Mouse (Mus musculus) liver, embryonic 13.5 days (tissue): ENCODE results near the gene Dap3. TPM values are rescaled to one million over a fixed set of nuclear protein-coding genes. Genes with fewer than 3 reads are reported as not detected.

Source experiments
- ATAC-seq: fragments of 200-750 bp; cut with Nextera tagmentation; 2 replicates; pipeline ENCODE4 v1.8.0; 2017; ENCODE audit warnings: low read depth, mild to moderate bottlenecking, moderate number of reproducible peaks, moderate library complexity
- DNase-seq: peaks from one replicate; pipeline ENCODE4 v3.0.0; 2022
- H3K27ac ChIP-seq: fragments of 300-500 bp; sonication (generic); 2 replicates; pipeline ENCODE4 v1.5.1; 2015; ENCODE audit warnings: moderate library complexity, mild to moderate bottlenecking, inconsistent platforms
- H3K27me3 ChIP-seq: fragments of 300-500 bp; sonication (generic); 2 replicates; pipeline ENCODE4 v1.6.1; 2015; ENCODE audit warnings: mild to moderate bottlenecking, inconsistent platforms
- H3K36me3 ChIP-seq: fragments of 300-500 bp; sonication (generic); 2 replicates; pipeline ENCODE4 v1.6.1; 2015; ENCODE audit warnings: mild to moderate bottlenecking, inconsistent platforms
- H3K4me1 ChIP-seq: fragments of 300-500 bp; sonication (generic); replicated peaks from 2 replicates; pipeline ENCODE4 v1.6.1; 2015; ENCODE audit warnings: inconsistent platforms
- H3K4me2 ChIP-seq: fragments of 300-500 bp; sonication (generic); 2 replicates; pipeline ENCODE4 v1.6.1; 2015; ENCODE audit warnings: inconsistent platforms, mild to moderate bottlenecking, moderate library complexity
- H3K4me3 ChIP-seq: fragments of 300-500 bp; sonication (generic); replicated peaks from 2 replicates; pipeline ENCODE4 v1.5.1; 2015; ENCODE audit warnings: mild to moderate bottlenecking, inconsistent platforms
- H3K9ac ChIP-seq: fragments of 300-500 bp; sonication (generic); 2 replicates; pipeline ENCODE4 v1.6.1; 2015; ENCODE audit warnings: mild to moderate bottlenecking, inconsistent platforms
- H3K9me3 ChIP-seq: fragments of 300-500 bp; sonication (generic); replicated peaks from 2 replicates; pipeline ENCODE4 v1.6.1; 2016; ENCODE audit warnings: inconsistent platforms
- WGBS: fragments of 180-500 bp; shearing (Covaris S2); methylation state at CpG from one replicate; pipeline ENCODE4 v1.1.7; 2015; ENCODE audit not compliant: insufficient replicate concordance; 5-methylcytosine and 5-hydroxymethylcytosine counted together
- polyA plus RNA-seq: library from polyadenylated mRNA; unstranded; fragments of >200 nt; fragmentation: Nextera tagmentation; extraction: Ambion mirVana; gene quantifications from 2 replicates; pipeline ENCODE4 v1.2.1, GENCODE M21; 2015

Dap3 gene
- polyA plus RNA-seq, 1 experiment from 2014 or later: 120 TPM

- Histone ChIP-seq H3K4me1 (peaks cover 30% of the 10 kb centered on the region), H3K36me3 (peaks cover 37% of the 10 kb centered on the region), H3K4me3 (no peak overlapping the region), H3K9me3 (no peaks in the 10 kb centered on the region), H3K27me3 (no peaks in the 10 kb centered on the region), H3K4me2 (no peak overlapping the region), H3K9ac (no peak overlapping the region), H3K27ac (no peak overlapping the region)
- WGBS: 81% methylated on average over 10 of the region's 10 CpGs
- ATAC-seq (no peak), DNase-seq (no peak)
Measured at GRCm38 (mm10) chr3:88942316-88942880, 8.6 kb downstream of the Dap3 start.

DNA sequence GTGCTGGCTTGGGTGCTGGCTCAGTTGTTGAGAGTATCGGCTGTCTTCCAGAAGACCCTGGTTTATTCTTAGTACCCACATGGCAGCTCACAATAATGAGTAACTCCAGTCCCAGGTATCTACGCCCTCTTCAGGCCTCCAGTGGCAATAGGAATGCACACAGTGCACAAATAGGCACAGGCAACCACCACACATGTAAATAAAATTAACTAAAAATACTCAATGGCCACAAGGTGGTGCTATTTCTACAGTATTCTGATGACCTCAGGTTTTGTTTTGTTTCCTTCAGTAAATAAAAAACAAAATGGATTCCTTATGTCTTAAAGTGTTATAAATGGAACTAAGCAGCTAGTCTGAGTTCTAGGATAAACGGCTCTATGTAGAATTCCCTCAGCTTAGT is 11.2 kb downstream of the Dap3 start:
- DNase-seq: no peak
- 55% methylated on average over 3 of the region's 3 CpGs for WGBS
- H3K4me1 ChIP-seq: peaks cover 12% of the 10 kb centered on the region
- no peak for ATAC-seq
- H3K9ac ChIP-seq: no peak overlapping the region
- H3K4me2 ChIP-seq: no peak overlapping the region
- H3K4me3 ChIP-seq: no peak overlapping the region
- H3K9me3 ChIP-seq: no peaks in the 10 kb centered on the region
- no peaks in the 10 kb centered on the region for H3K27me3 ChIP-seq
- H3K36me3 ChIP-seq: peaks cover 59% of the 10 kb centered on the region
- H3K27ac ChIP-seq: no peak overlapping the region

- H3K4me2 ChIP-seq: no peak overlapping the region
- peaks cover 66% of the 10 kb centered on the region for H3K36me3 ChIP-seq
- ATAC-seq (no peak), DNase-seq (no peak)
- H3K27ac ChIP-seq: no peak overlapping the region
- H3K4me3 ChIP-seq: no peak overlapping the region
- H3K9me3 ChIP-seq: no peaks in the 10 kb centered on the region
- H3K9ac ChIP-seq: no peak overlapping the region
- H3K4me1 ChIP-seq: peaks cover 7% of the 10 kb centered on the region
- WGBS: 86% methylated on average over 10 of the region's 10 CpGs
- no peaks in the 10 kb centered on the region for H3K27me3 ChIP-seq
Measured at GRCm38 (mm10) chr3:88939071-88939470, 11.9 kb downstream of the Dap3 start.

DNA sequence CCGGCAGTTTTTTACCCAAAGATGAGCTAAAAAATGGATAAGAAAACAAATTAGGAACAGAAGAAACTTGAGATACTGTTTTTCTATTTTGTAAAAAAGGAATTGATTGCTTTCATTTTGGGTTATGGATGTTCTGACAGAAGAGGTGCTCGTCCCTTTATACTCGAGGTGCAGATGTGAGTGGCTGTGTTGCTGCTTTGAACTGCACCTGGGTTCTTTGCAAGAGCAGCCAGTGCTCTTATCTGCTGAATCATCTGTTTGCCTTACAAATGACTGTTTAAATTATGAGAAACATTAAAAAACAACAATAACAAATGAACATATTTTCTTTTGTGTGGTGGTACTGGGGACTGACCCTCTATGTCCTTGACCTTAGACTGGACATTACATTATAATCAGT is 21.5 kb downstream of the Dap3 start:
- H3K4me1 ChIP-seq: no peaks in the 10 kb centered on the region
- no peak for ATAC-seq
- peaks cover 95% of the 10 kb centered on the region for H3K36me3 ChIP-seq

DNA sequence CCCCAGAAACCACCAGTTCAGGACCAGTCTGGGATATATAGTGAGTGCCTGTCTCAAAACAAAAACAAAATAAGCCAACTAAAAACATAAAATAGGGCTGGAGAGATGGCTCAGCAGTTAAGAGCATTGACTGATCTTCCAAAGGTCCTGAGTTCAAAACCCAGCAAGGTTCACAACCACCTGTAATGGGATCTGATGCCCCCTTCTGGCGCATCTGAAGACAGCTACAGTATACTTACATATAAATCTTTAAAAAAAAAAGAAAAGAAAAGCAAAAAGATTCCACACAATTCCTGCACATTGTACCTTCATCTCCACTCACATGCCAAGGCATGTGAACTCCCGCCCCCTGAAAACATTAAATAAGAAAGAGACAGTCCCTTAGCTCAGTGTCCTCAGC is 25.3 kb downstream of the Dap3 start:
- Histone ChIP-seq H3K9me3 (no peaks in the 10 kb centered on the region), H3K4me2 (no peak overlapping the region), H3K4me1 (no peaks in the 10 kb centered on the region), H3K4me3 (no peak overlapping the region), H3K27me3 (no peaks in the 10 kb centered on the region), H3K9ac (no peak overlapping the region), H3K27ac (no peak overlapping the region), H3K36me3 (peaks cover 100% of the 10 kb centered on the region)
- DNase-seq (no peak), ATAC-seq (no peak)
- 73% methylated on average over 2 of the region's 2 CpGs for WGBS

More for the DNA sequence above, 21.5 kb downstream of the Dap3 start:
- Histone ChIP-seq H3K4me3 (no peak overlapping the region), H3K27me3 (no peaks in the 10 kb centered on the region), H3K9ac (no peak overlapping the region), H3K27ac (no peak overlapping the region), H3K9me3 (no peaks in the 10 kb centered on the region), H3K4me2 (no peak overlapping the region)
- 81% methylated on average over 3 of the region's 3 CpGs for WGBS
- no peak for DNase-seq

GRCm38 (mm10) chr3:88923989-88924591 is 26.9 kb downstream of the Dap3 start:
- Histone ChIP-seq H3K27ac (no peak overlapping the region), H3K9me3 (no peaks in the 10 kb centered on the region), H3K27me3 (no peaks in the 10 kb centered on the region), H3K4me1 (no peaks in the 10 kb centered on the region), H3K4me2 (no peak overlapping the region), H3K9ac (no peak overlapping the region), H3K36me3 (peaks cover 85% of the 10 kb centered on the region), H3K4me3 (no peak overlapping the region)
- WGBS: 70% methylated on average over 8 of the region's 8 CpGs
- ATAC-seq (no peak), DNase-seq (no peak)

DNA sequence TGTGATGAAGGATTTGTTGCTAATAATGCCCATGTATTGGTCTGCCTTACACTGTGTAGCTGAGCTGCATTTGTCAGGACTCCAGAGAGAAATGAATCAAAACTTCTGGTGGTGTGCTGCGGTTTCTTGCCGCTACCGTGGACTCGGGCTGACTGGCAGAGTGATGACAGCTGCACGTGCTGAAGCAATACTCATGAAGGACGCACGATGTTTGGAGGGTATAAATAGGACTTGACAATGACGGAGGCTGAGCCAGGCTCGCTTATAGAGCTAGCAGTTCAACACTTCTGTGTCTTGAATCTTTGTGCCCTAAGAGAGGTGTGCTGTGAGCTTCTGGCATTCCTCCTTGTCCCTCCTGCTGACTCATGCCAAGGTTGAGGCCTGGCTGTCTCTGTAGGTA is 29.6 kb downstream of the Dap3 start:
- Histone ChIP-seq H3K4me2 (no peak overlapping the region), H3K4me3 (no peak overlapping the region), H3K9ac (no peak overlapping the region), H3K9me3 (no peaks in the 10 kb centered on the region), H3K4me1 (no peaks in the 10 kb centered on the region), H3K36me3 (peaks cover 58% of the 10 kb centered on the region), H3K27me3 (no peaks in the 10 kb centered on the region), H3K27ac (no peak overlapping the region)
- ATAC-seq (no peak), DNase-seq (no peak)
- WGBS: 90% methylated on average over 9 of the region's 9 CpGs

DNA sequence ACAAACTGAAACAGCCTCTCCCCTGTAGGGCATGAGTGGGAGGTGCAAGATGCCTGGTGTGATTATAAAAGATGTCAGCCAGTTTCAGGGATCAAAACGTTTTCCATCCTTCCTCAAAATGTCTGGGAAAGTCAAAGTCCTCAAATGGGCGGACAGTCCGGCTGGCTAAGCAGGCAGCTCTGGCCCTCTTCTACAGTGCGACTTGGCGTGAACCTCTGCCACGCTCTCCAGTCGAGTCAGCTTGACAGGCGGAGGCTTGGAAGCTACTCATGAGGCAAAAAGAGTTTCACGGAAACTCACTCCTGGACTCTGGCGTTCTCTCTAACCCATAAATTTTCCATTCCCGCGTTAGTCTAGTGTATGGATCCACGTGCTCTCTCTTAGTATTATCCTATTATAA is 32.0 kb downstream of the Dap3 start:
- 80% methylated on average over 13 of the region's 13 CpGs for WGBS
- H3K4me3 ChIP-seq: no peak overlapping the region
- no peak overlapping the region for H3K4me2 ChIP-seq
- H3K9ac ChIP-seq: no peak overlapping the region
- DNase-seq (no peak), ATAC-seq (no peak)
- no peak overlapping the region for H3K27ac ChIP-seq
- H3K9me3 ChIP-seq: no peaks in the 10 kb centered on the region
- H3K36me3 ChIP-seq: peaks cover 34% of the 10 kb centered on the region
- no peaks in the 10 kb centered on the region for H3K27me3 ChIP-seq
- H3K4me1 ChIP-seq: peaks cover 8% of the 10 kb centered on the region

DNA sequence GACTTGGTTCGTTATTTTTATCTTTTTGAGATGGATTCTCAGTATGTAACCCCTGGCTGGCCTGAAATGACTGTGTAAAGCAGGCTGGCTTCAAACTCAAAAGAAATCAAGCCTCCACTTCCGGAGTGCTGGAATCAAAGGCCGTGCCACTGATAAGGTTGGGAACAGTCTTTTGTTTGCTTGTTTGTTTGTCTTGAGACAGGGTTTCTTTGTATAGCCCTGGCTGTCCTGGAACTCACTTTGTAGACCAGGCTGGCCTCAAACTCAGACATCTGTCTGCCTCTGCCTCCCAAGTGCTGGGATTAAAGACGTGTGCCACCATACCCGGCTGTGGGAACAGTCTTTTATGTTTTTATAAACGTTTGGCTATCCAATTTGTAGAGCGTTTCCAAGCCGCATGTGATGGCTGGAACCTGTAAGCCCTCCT is 36.6 kb downstream of the Dap3 start:
- WGBS: 24% methylated on average over 8 of the region's 8 CpGs
- ATAC-seq (no peak), DNase-seq (no peak)
- Histone ChIP-seq H3K9ac (peak overlapping the region; percentile 80), H3K9me3 (no peaks in the 10 kb centered on the region), H3K4me3 (peak overlapping the region; percentile 72), H3K4me1 (peaks cover 22% of the 10 kb centered on the region), H3K27ac (peak overlapping the region; percentile 68), H3K27me3 (no peaks in the 10 kb centered on the region), H3K4me2 (peak overlapping the region; percentile 97), H3K36me3 (peaks cover 34% of the 10 kb centered on the region)

GRCm38 (mm10) chr3:88913511-88914383 is 37.2 kb downstream of the Dap3 start, which contains the start of gene Msto1:
Gene Msto1, minus strand, starts transcription at chr3:88913999.
- peaks cover 39% of the 10 kb centered on the region for H3K36me3 ChIP-seq
- peak within 1 kb of the TSS; percentile 97 for H3K4me2 ChIP-seq
- peak within 1 kb of the TSS; percentile 80 for H3K9ac ChIP-seq
- DNase-seq: peak; percentile 92
- no peaks in the 10 kb centered on the region for H3K9me3 ChIP-seq
- H3K4me1 ChIP-seq: peaks cover 22% of the 10 kb centered on the region
- under 1% methylated on average over 62 of the region's 62 CpGs for WGBS
- peak within 1 kb of the TSS; percentile 72 for H3K4me3 ChIP-seq
- peak within 1 kb of the TSS; percentile 68 for H3K27ac ChIP-seq
- no peaks in the 10 kb centered on the region for H3K27me3 ChIP-seq
- peak; percentile 97 for ATAC-seq

GRCm38 (mm10) chr3:88912585-88912984 is 38.4 kb downstream of the Dap3 start:
- Histone ChIP-seq H3K4me3 (peak overlapping the region; percentile 72), H3K9me3 (no peaks in the 10 kb centered on the region), H3K4me1 (peaks cover 22% of the 10 kb centered on the region), H3K9ac (peak overlapping the region; percentile 80; the same call in 1 of the 2 replicates), H3K27ac (no peak overlapping the region), H3K27me3 (no peaks in the 10 kb centered on the region), H3K4me2 (peak overlapping the region; percentile 97), H3K36me3 (peaks cover 51% of the 10 kb centered on the region)
- WGBS: 75% methylated on average over 7 of the region's 7 CpGs
- DNase-seq: no peak
- ATAC-seq: no peak
